Mouse (Mus musculus): ENCODE measurements around the gene Dirc2.

The Dirc2 gene

GRCm38 (mm10) chr16:35685027-35685426 is 84.1 kb downstream of the Dirc2 start:
- no peak for DNase-seq (ENCODE audit: low spot score in 2 of 2)

- no peak for DNase-seq (ENCODE audit: low spot score in 2 of 2)
These were observed 87.6 kb downstream of the Dirc2 start for GRCm38 (mm10) chr16:35681327-35682108.

GRCm38 (mm10) chr16:35678476-35678875 is 90.7 kb downstream of the Dirc2 start:
- DNase-seq (ENCODE audit: low spot score in 2 of 2), result no peak

GRCm38 (mm10) chr16:35677511-35678113 is 91.5 kb downstream of the Dirc2 start:
- DNase-seq (ENCODE audit: low spot score in 2 of 2), result no peak

- DNase-seq (ENCODE audit: low spot score in 2 of 2), result no peak
These were observed 104.3 kb downstream of the Dirc2 start for GRCm38 (mm10) chr16:35664847-35665246.

- no peak for DNase-seq (ENCODE audit: low spot score in 2 of 2)
These were observed 105.2 kb downstream of the Dirc2 start for GRCm38 (mm10) chr16:35663831-35664414.

GRCm38 (mm10) chr16:35660222-35660621 is 108.9 kb downstream of the Dirc2 start:
- DNase-seq (ENCODE audit: low spot score in 2 of 2), result no peak

- DNase-seq (ENCODE audit: low spot score in 2 of 2), result no peak
These were observed 115.2 kb downstream of the Dirc2 start for GRCm38 (mm10) chr16:35653951-35654350.

GRCm38 (mm10) chr16:35652706-35653105 is 116.5 kb downstream of the Dirc2 start:
- no peak for DNase-seq (ENCODE audit: low spot score in 2 of 2)

- DNase-seq (ENCODE audit: low spot score in 2 of 2), result no peak
These were observed 117.0 kb downstream of the Dirc2 start for GRCm38 (mm10) chr16:35652206-35652605.

- no peak for DNase-seq (ENCODE audit: low spot score in 2 of 2)
These were observed 120.3 kb downstream of the Dirc2 start for GRCm38 (mm10) chr16:35648862-35649261.
